ENCODE assay signal across 16 mouse cellular contexts in the genomic region with DNA sequence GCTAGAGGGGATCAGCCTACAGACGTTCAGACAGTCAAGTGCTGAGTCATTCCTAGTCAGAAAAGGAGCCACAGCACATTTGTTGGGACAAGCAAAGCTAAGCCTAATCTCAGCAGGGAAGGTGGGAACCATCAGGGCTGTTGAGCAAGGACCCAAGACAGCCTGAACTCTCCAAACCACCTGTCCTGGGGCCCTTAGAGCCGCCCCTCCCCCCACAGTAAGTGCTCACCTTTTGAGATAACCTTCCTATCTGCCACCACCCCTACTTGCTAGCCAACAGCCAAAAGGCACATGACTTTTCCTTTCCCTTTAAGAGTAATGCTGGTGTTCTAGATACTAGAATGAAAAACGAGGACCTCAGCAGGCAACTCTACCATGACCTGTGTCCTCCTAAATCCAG. TPM values are rescaled to one million over a fixed set of nuclear protein-coding genes. Genes with fewer than 3 reads are reported as not detected.
DNase-seq lines count a peak whose midpoint lies in the region; ATAC-seq and TF ChIP-seq lines count a peak whose summit lies in the region.
"Had no signal": no experiment of that assay in that cellular context is flagged by ENCODE, and none has a peak within 500 bp of the region (broad histone marks: within the 10 kb centered on the region; RNA-seq: fewer than 3 reads in every experiment).

No protein-coding gene starts in this region.

- no peak overlapping the region for H3K27ac ChIP-seq in heart, embryonic 15.5 days
- no peak overlapping the region for H3K27ac ChIP-seq in heart, embryonic 10.5 days
- H3K27ac ChIP-seq in midbrain, embryonic 12.5 days (replicated peaks), result no peak overlapping the region
- no peak overlapping the region for H3K27ac ChIP-seq in midbrain, embryonic 16.5 days (ENCODE audit: low read length)
- H3K27ac ChIP-seq in embryonic facial prominence, embryonic 12.5 days, result no peak overlapping the region
- H3K27ac ChIP-seq in midbrain, embryonic 13.5 days, result no peak overlapping the region
- H3K27ac ChIP-seq in kidney, adult 2 months (ENCODE audit: insufficient read depth, low read depth, low read length), result no peak overlapping the region
- H3K27ac ChIP-seq: embryonic facial prominence, embryonic 15.5 days; heart, adult 2 months; kidney, postnatal 0 days had no signal

- peaks cover 41% of the 10 kb centered on the region for H3K36me3 ChIP-seq in heart, embryonic 15.5 days
- peaks cover 60% of the 10 kb centered on the region for H3K36me3 ChIP-seq in heart, embryonic 10.5 days
- H3K36me3 ChIP-seq in midbrain, embryonic 12.5 days, result peaks cover 66% of the 10 kb centered on the region
- peaks cover 36% of the 10 kb centered on the region for H3K36me3 ChIP-seq in midbrain, embryonic 16.5 days (ENCODE audit: control insufficient read depth, insufficient read depth, low read length)
- H3K36me3 ChIP-seq in embryonic facial prominence, embryonic 12.5 days, result peaks cover 62% of the 10 kb centered on the region
- peaks cover 64% of the 10 kb centered on the region for H3K36me3 ChIP-seq in midbrain, embryonic 13.5 days
- no peaks in the 10 kb centered on the region for H3K36me3 ChIP-seq in kidney, adult 2 months (ENCODE audit: control insufficient read depth, insufficient read depth, low read length)

- ATAC-seq in heart, embryonic 15.5 days (replicated peaks; ENCODE audit: insufficient number of reproducible peaks, insufficient read depth, low FRiP score, low read depth), result no peak
- ATAC-seq in midbrain, embryonic 12.5 days (ENCODE audit: low FRiP score, low read depth), result no peak
- ATAC-seq in midbrain, embryonic 16.5 days, result no peak
- no peak for ATAC-seq in embryonic facial prominence, embryonic 12.5 days (ENCODE audit: insufficient number of reproducible peaks, insufficient read depth, low FRiP score, low TSS enrichment)
- ATAC-seq in midbrain, embryonic 13.5 days, result no peak
- ATAC-seq: hindbrain, embryonic 16.5 days had no signal

- WGBS in heart, embryonic 15.5 days, result 66% methylated on average over 3 of the region's 3 CpGs
- WGBS in heart, embryonic 10.5 days, result 70% methylated on average over 3 of the region's 3 CpGs
- 89% methylated on average over 3 of the region's 3 CpGs for WGBS in midbrain, embryonic 12.5 days
- WGBS in midbrain, embryonic 16.5 days, result 87% methylated on average over 3 of the region's 3 CpGs
- WGBS in embryonic facial prominence, embryonic 12.5 days, result 84% methylated on average over 3 of the region's 3 CpGs
- 90% methylated on average over 3 of the region's 3 CpGs for WGBS in midbrain, embryonic 13.5 days
- 78% methylated on average over 3 of the region's 3 CpGs for WGBS in kidney, adult 2 months

- peak overlapping the region; percentile 73; the same call in 1 of the 2 replicates for H3K4me3 ChIP-seq in heart, embryonic 15.5 days
- H3K4me3 ChIP-seq in heart, embryonic 10.5 days, result no peak overlapping the region
- H3K4me3 ChIP-seq in midbrain, embryonic 12.5 days, result 0 out of 2 replicates have a peak overlapping the region, but pooled peaks have one; percentile 79
- H3K4me3 ChIP-seq in midbrain, embryonic 16.5 days (ENCODE audit: low read depth, low read length), result no peak overlapping the region
- H3K4me3 ChIP-seq in embryonic facial prominence, embryonic 12.5 days, result peak overlapping the region; percentile 76; the same call in 1 of the 2 replicates
- H3K4me3 ChIP-seq in midbrain, embryonic 13.5 days (replicated peaks), result no peak overlapping the region
- H3K4me3 ChIP-seq in kidney, adult 2 months (ENCODE audit: insufficient read depth, low read depth, low read length), result no peak overlapping the region
- H3K4me3 ChIP-seq: heart, adult 2 months had no signal

- H3K27me3 ChIP-seq in heart, embryonic 15.5 days, result no peaks in the 10 kb centered on the region
- H3K27me3 ChIP-seq in heart, embryonic 10.5 days (ENCODE audit: insufficient read depth, poor library complexity, severe bottlenecking), result no peaks in the 10 kb centered on the region
- H3K27me3 ChIP-seq in midbrain, embryonic 12.5 days, result no peaks in the 10 kb centered on the region
- no peaks in the 10 kb centered on the region for H3K27me3 ChIP-seq in midbrain, embryonic 16.5 days (ENCODE audit: control insufficient read depth, insufficient read depth, low read depth, low read length)
- H3K27me3 ChIP-seq in embryonic facial prominence, embryonic 12.5 days, result no peaks in the 10 kb centered on the region
- H3K27me3 ChIP-seq in midbrain, embryonic 13.5 days, result no peaks in the 10 kb centered on the region
- no peaks in the 10 kb centered on the region for H3K27me3 ChIP-seq in kidney, adult 2 months (replicated peaks; ENCODE audit: control insufficient read depth, insufficient read depth, low read length)
- H3K27me3 ChIP-seq: embryonic facial prominence, embryonic 15.5 days had no signal

- no peak for DNase-seq in heart, embryonic 10.5 days (ENCODE audit: low spot score)
- DNase-seq in spleen, adult 12 weeks (ENCODE audit: low spot score), result no peak
- DNase-seq in kidney, adult 2 months, result no peak
- DNase-seq: adrenal gland, adult 2 months; cerebellum, postnatal 14 days; heart, adult 2 months; lung, postnatal 4 days; spleen, adult 18-20 months had no signal

- no peak for TF ChIP-seq POLR2A in kidney, adult 2 months (IDR thresholded peaks at IDR 0.05; ENCODE audit: low read depth, low read length)

- TF ChIP-seq CTCF in kidney, adult 2 months (conservative IDR thresholded peaks at IDR 0.05; ENCODE audit: insufficient read depth, insufficient read length, low read depth, low read length), result no peak

- no peak overlapping the region for H3K4me2 ChIP-seq in heart, embryonic 15.5 days
- no peak overlapping the region for H3K4me2 ChIP-seq in midbrain, embryonic 12.5 days (replicated peaks)
- H3K4me2 ChIP-seq in midbrain, embryonic 16.5 days (ENCODE audit: low read length), result no peak overlapping the region; the same call in 1 of the 2 replicates
- no peak overlapping the region; the same call in 1 of the 2 replicates for H3K4me2 ChIP-seq in embryonic facial prominence, embryonic 12.5 days (replicated peaks)
- H3K4me2 ChIP-seq in midbrain, embryonic 13.5 days (replicated peaks), result peak overlapping the region; percentile 97

- H3K9ac ChIP-seq in heart, embryonic 15.5 days, result no peak overlapping the region
- H3K9ac ChIP-seq in midbrain, embryonic 12.5 days (replicated peaks), result no peak overlapping the region
- H3K9ac ChIP-seq in midbrain, embryonic 16.5 days (ENCODE audit: low read depth, low read length), result no peak overlapping the region
- no peak overlapping the region for H3K9ac ChIP-seq in embryonic facial prominence, embryonic 12.5 days
- H3K9ac ChIP-seq in midbrain, embryonic 13.5 days (replicated peaks), result no peak overlapping the region
- H3K9ac ChIP-seq: embryonic facial prominence, embryonic 15.5 days had no signal

- peaks cover 11% of the 10 kb centered on the region for H3K4me1 ChIP-seq in heart, embryonic 15.5 days (replicated peaks)
- peaks cover 15% of the 10 kb centered on the region for H3K4me1 ChIP-seq in heart, embryonic 10.5 days
- peaks cover 15% of the 10 kb centered on the region for H3K4me1 ChIP-seq in midbrain, embryonic 12.5 days
- H3K4me1 ChIP-seq in midbrain, embryonic 16.5 days (ENCODE audit: control insufficient read depth, insufficient read depth, low read length), result peaks cover 6% of the 10 kb centered on the region
- peaks cover 8% of the 10 kb centered on the region for H3K4me1 ChIP-seq in embryonic facial prominence, embryonic 12.5 days
- peaks cover 18% of the 10 kb centered on the region for H3K4me1 ChIP-seq in midbrain, embryonic 13.5 days (replicated peaks)
- H3K4me1 ChIP-seq in kidney, adult 2 months (ENCODE audit: control insufficient read depth, insufficient read depth, low read length), result peaks cover 4% of the 10 kb centered on the region; the same call in 1 of the 2 replicates

- H3K9me3 ChIP-seq in heart, embryonic 15.5 days (replicated peaks), result no peaks in the 10 kb centered on the region
- H3K9me3 ChIP-seq in heart, embryonic 10.5 days, result no peaks in the 10 kb centered on the region
- H3K9me3 ChIP-seq in midbrain, embryonic 12.5 days, result no peaks in the 10 kb centered on the region
- no peaks in the 10 kb centered on the region for H3K9me3 ChIP-seq in midbrain, embryonic 16.5 days (replicated peaks; ENCODE audit: control insufficient read depth, low read length, poor library complexity, severe bottlenecking)
- H3K9me3 ChIP-seq in embryonic facial prominence, embryonic 12.5 days, result no peaks in the 10 kb centered on the region
- no peaks in the 10 kb centered on the region for H3K9me3 ChIP-seq in midbrain, embryonic 13.5 days
- H3K9me3 ChIP-seq: embryonic facial prominence, embryonic 15.5 days had no signal

RNA-seq across cellular contexts. Expression of gene Pwp2, which starts 1.4 kb away (rescaled TPM):
- polyA plus RNA-seq in heart, embryonic 15.5 days (2015; fragmentation: Nextera tagmentation; extraction: Ambion mirVana), result 9.1 and 14.1 TPM in 2 replicates
- 18.0 and 23.1 TPM in 2 replicates for polyA plus RNA-seq in heart, embryonic 10.5 days (2016; fragmentation: Nextera tagmentation; extraction: Ambion mirVana)
- polyA plus RNA-seq in midbrain, embryonic 12.5 days (2016; fragmentation: Nextera tagmentation; extraction: Ambion mirVana), result 22.5 and 25.5 TPM in 2 replicates
- 18.1 and 19.0 TPM in 2 replicates for polyA plus RNA-seq in midbrain, embryonic 16.5 days (2015; fragmentation: Nextera tagmentation; extraction: Ambion mirVana)
- polyA plus RNA-seq in embryonic facial prominence, embryonic 12.5 days (2016; fragmentation: Nextera tagmentation; extraction: Ambion mirVana), result 24.2 and 27.0 TPM in 2 replicates
- 16.8 and 18.1 TPM in 2 replicates for polyA plus RNA-seq in midbrain, embryonic 13.5 days (2015; fragmentation: Nextera tagmentation; extraction: Ambion mirVana)
- polyA plus RNA-seq in kidney, adult 2 months (2012; rRNA removed), result 7.9 and 8.2 TPM in 2 replicates

RNA-seq across cellular contexts. Expression of gene D10Jhu81e, which starts 14.0 kb away (rescaled TPM):
- 57.8 and 61.4 TPM in 2 replicates for polyA plus RNA-seq in heart, embryonic 15.5 days (2015; fragmentation: Nextera tagmentation; extraction: Ambion mirVana)
- 32.8 and 34.9 TPM in 2 replicates for polyA plus RNA-seq in heart, embryonic 10.5 days (2016; fragmentation: Nextera tagmentation; extraction: Ambion mirVana)
- 21.8 and 24.1 TPM in 2 replicates for polyA plus RNA-seq in midbrain, embryonic 12.5 days (2016; fragmentation: Nextera tagmentation; extraction: Ambion mirVana)
- 24.9 and 34.2 TPM in 2 replicates for polyA plus RNA-seq in midbrain, embryonic 16.5 days (2015; fragmentation: Nextera tagmentation; extraction: Ambion mirVana)
- polyA plus RNA-seq in embryonic facial prominence, embryonic 12.5 days (2016; fragmentation: Nextera tagmentation; extraction: Ambion mirVana), result 30.3 and 32.8 TPM in 2 replicates
- 20.3 and 22.7 TPM in 2 replicates for polyA plus RNA-seq in midbrain, embryonic 13.5 days (2015; fragmentation: Nextera tagmentation; extraction: Ambion mirVana)
- 283 and 352 TPM in 2 replicates for polyA plus RNA-seq in kidney, adult 2 months (2012; rRNA removed)

Comparison
In these comparisons a context has a peak if more than half of its experiments do, and no peak if none do; other contexts are left out.
1. H3K4me3 ChIP-seq: peak in heart, embryonic 15.5 days (single experiment), midbrain, embryonic 12.5 days (single experiment) and embryonic facial prominence, embryonic 12.5 days (single experiment); none in heart, embryonic 10.5 days (single experiment), midbrain, embryonic 16.5 days (single experiment), midbrain, embryonic 13.5 days (single experiment) and kidney, adult 2 months (single experiment).